Mouse (Mus musculus) MEL (cell line): ENCODE measurements around the gene Bmp7. TPM values are rescaled to one million over a fixed set of nuclear protein-coding genes. Genes with fewer than 3 reads are reported as not detected.

Experiments used
- DNase-seq: peaks from one replicate; pipeline ENCODE4 v3.0.0; 2011; ENCODE audit warnings: low read depth, low spot score
- H3K27ac ChIP-seq: 2 replicates; pipeline ENCODE4 v1.5.1; 2012; ENCODE audit warnings: low read depth, mild to moderate bottlenecking, control low read depth, low read length, moderate library complexity; ENCODE audit not compliant: control insufficient read depth
- H3K27me3 ChIP-seq, 2 experiments: fragments of 150-350 bp in 1 of 2; sonication (generic) in 1 of 2; 2 replicates each; pipeline ENCODE4 v1.6.1; 2012; ENCODE audit warnings: low read length in 2 of 2, mild to moderate bottlenecking in 2 of 2, improper control_type of control experiment in 1 of 2, moderate library complexity in 1 of 2; ENCODE audit not compliant: insufficient read depth in 2 of 2, control insufficient read depth in 1 of 2
- H3K36me3 ChIP-seq, 2 experiments: 2 replicates each; pipeline ENCODE4 v1.6.1; 2012 to 2014; ENCODE audit warnings: low read length in 2 of 2, improper control_type of control experiment in 1 of 2, inconsistent platforms in 1 of 2, mild to moderate bottlenecking in 1 of 2; ENCODE audit not compliant: insufficient read depth in 2 of 2, control insufficient read depth in 1 of 2
- H3K4me1 ChIP-seq, 2 experiments: fragments of 150-350 bp in 1 of 2; sonication (generic) in 1 of 2; 2 replicates each; pipeline ENCODE4 v1.6.1; 2012; ENCODE audit warnings: low read length in 2 of 2, improper control_type of control experiment in 1 of 2, mild to moderate bottlenecking in 1 of 2; ENCODE audit not compliant: insufficient read depth in 2 of 2, control insufficient read depth in 1 of 2
- H3K4me3 ChIP-seq, 2 experiments: fragments of 150-350 bp in 1 of 2; sonication (generic) in 1 of 2; 2 replicates each; pipeline ENCODE4 v1.5.1; 2012; ENCODE audit warnings: low read depth in 2 of 2, low read length in 2 of 2, mild to moderate bottlenecking in 2 of 2, moderate library complexity in 2 of 2, control low read depth in 1 of 2, improper control_type of control experiment in 1 of 2; ENCODE audit not compliant: control insufficient read depth in 1 of 2, insufficient read depth in 1 of 2
- H3K79me2 ChIP-seq: 2 replicates; pipeline ENCODE4 v1.6.1; 2012; ENCODE audit warnings: mild to moderate bottlenecking, low read length, moderate library complexity; ENCODE audit not compliant: control insufficient read depth, poor library complexity, insufficient read depth
- H3K9ac ChIP-seq: 2 replicates; pipeline ENCODE4 v1.6.1; 2012; ENCODE audit warnings: low read depth, mild to moderate bottlenecking, control low read depth, low read length, moderate library complexity; ENCODE audit not compliant: control insufficient read depth, poor library complexity, severe bottlenecking
- H3K9me3 ChIP-seq: fragments of 150-350 bp; sonication (generic); replicated peaks from 2 replicates; pipeline ENCODE4 v1.6.1; 2012; ENCODE audit warnings: mild to moderate bottlenecking, low read length, improper control_type of control experiment, moderate library complexity; ENCODE audit not compliant: insufficient read depth
- CHD1 ChIP-seq: IDR thresholded peaks from 2 replicates; pipeline ENCODE4 v1.6.1; 2012; ENCODE audit warnings: low read depth, mild to moderate bottlenecking, inconsistent platforms, low read length, improper control_type of control experiment
- CTCF ChIP-seq, 3 experiments: IDR thresholded peaks in 2 of 3; conservative IDR thresholded peaks in 1 of 3; 2 replicates each; pipeline ENCODE4 v1.5.1; 2011 to 2012; ENCODE audit warnings: low read length in 3 of 3, low read depth in 2 of 3, mild to moderate bottlenecking in 2 of 3, improper control_type of control experiment in 1 of 3, inconsistent platforms in 1 of 3, mixed read lengths in 1 of 3, moderate library complexity in 1 of 3; ENCODE audit not compliant: control insufficient read depth in 1 of 3, insufficient read depth in 1 of 3, poor library complexity in 1 of 3, severe bottlenecking in 1 of 3
- E2F4 ChIP-seq: IDR thresholded peaks from 2 replicates; pipeline ENCODE4 v1.6.1; 2011; ENCODE audit warnings: low read depth, low read length, improper control_type of control experiment, borderline replicate concordance
- ELF1 ChIP-seq: IDR thresholded peaks from 2 replicates; pipeline ENCODE4 v1.6.1; 2014; ENCODE audit warnings: low read depth, mild to moderate bottlenecking, inconsistent platforms, low read length, improper control_type of control experiment, moderate library complexity
- GABPA ChIP-seq: IDR thresholded peaks from 2 replicates; pipeline ENCODE4 v1.6.1; 2012; ENCODE audit warnings: low read depth, mild to moderate bottlenecking, inconsistent platforms, low read length, improper control_type of control experiment, moderate library complexity
- GATA1 ChIP-seq: IDR thresholded peaks from 2 replicates; pipeline ENCODE4 v1.6.1; 2011; ENCODE audit warnings: low read depth, low read length, improper control_type of control experiment
- KAT2A ChIP-seq: conservative IDR thresholded peaks from 2 replicates; pipeline ENCODE4 v1.6.1; 2012; ENCODE audit warnings: low read depth, low read length, improper control_type of control experiment, inconsistent platforms
- MAZ ChIP-seq: IDR thresholded peaks from 2 replicates; pipeline ENCODE4 v1.6.1; 2012; ENCODE audit warnings: low read depth, mild to moderate bottlenecking, inconsistent platforms, low read length, improper control_type of control experiment
- MYB ChIP-seq: IDR thresholded peaks from 2 replicates; pipeline ENCODE4 v1.6.1; 2011; ENCODE audit warnings: mild to moderate bottlenecking, low read depth, low read length, improper control_type of control experiment
- NRF1 ChIP-seq: IDR thresholded peaks from 2 replicates; pipeline ENCODE4 v1.6.1; 2014; ENCODE audit warnings: low read depth, mild to moderate bottlenecking, inconsistent platforms, low read length, improper control_type of control experiment, moderate library complexity; ENCODE audit not compliant: poor library complexity, insufficient read depth, severe bottlenecking
- POLR2A ChIP-seq, 2 experiments: IDR thresholded peaks; 2 replicates each; pipeline ENCODE4 v1.6.1; 2011 to 2012; ENCODE audit warnings: low read length in 2 of 2, mild to moderate bottlenecking in 2 of 2, control low read depth in 1 of 2, improper control_type of control experiment in 1 of 2, low read depth in 1 of 2, moderate library complexity in 1 of 2; ENCODE audit not compliant: control insufficient read depth in 1 of 2, insufficient read depth in 1 of 2, poor library complexity in 1 of 2
- POLR2AphosphoS5 ChIP-seq: IDR thresholded peaks from 2 replicates; pipeline ENCODE4 v1.6.1; 2012; ENCODE audit warnings: low read depth, borderline replicate concordance, mild to moderate bottlenecking, inconsistent platforms, low read length, moderate library complexity, mixed read lengths
- RAD21 ChIP-seq: IDR thresholded peaks from 2 replicates; pipeline ENCODE4 v1.6.1; 2011; ENCODE audit warnings: mild to moderate bottlenecking, low read depth, low read length, improper control_type of control experiment
- RCOR1 ChIP-seq: IDR thresholded peaks from 2 replicates; pipeline ENCODE4 v1.6.1; 2012; ENCODE audit warnings: low read depth, mild to moderate bottlenecking, inconsistent platforms, low read length, improper control_type of control experiment
- SIN3A ChIP-seq: IDR thresholded peaks from 2 replicates; pipeline ENCODE4 v1.6.1; 2012; ENCODE audit warnings: low read length, improper control_type of control experiment, inconsistent platforms
- TAL1 ChIP-seq: IDR thresholded peaks from 2 replicates; pipeline ENCODE4 v1.6.1; 2012; ENCODE audit warnings: mild to moderate bottlenecking, inconsistent platforms, low read length, moderate library complexity, mixed read lengths
- TBP ChIP-seq: IDR thresholded peaks from 2 replicates; pipeline ENCODE4 v1.8.0; 2011; ENCODE audit warnings: low read depth, low read length, improper control_type of control experiment
- USF1 ChIP-seq: IDR thresholded peaks from 2 replicates; pipeline ENCODE4 v1.6.1; 2014; ENCODE audit warnings: low read depth, mild to moderate bottlenecking, inconsistent platforms, low read length, improper control_type of control experiment, moderate library complexity
- USF2 ChIP-seq, 2 experiments: IDR thresholded peaks; 2 replicates each; pipeline ENCODE4 v1.6.1; 2011 to 2012; ENCODE audit warnings: improper control_type of control experiment in 2 of 2, low read length in 2 of 2, borderline replicate concordance in 1 of 2, inconsistent platforms in 1 of 2, low read depth in 1 of 2, mild to moderate bottlenecking in 1 of 2; ENCODE audit not compliant: insufficient read depth in 1 of 2
- ZMIZ1 ChIP-seq: IDR thresholded peaks from 2 replicates; pipeline ENCODE4 v1.6.1; 2012; ENCODE audit warnings: low read depth, mild to moderate bottlenecking, inconsistent platforms, low read length, improper control_type of control experiment, moderate library complexity
- ZNF384 ChIP-seq: IDR thresholded peaks from 2 replicates; pipeline ENCODE4 v1.6.1; 2012; ENCODE audit warnings: low read depth, mild to moderate bottlenecking, inconsistent platforms, low read length, improper control_type of control experiment
- polyA plus RNA-seq, 2 experiments: library from polyadenylated mRNA; stranded (reverse) in 1 of 2; unstranded in 1 of 2; fragments of >175 nt in 1 of 2; fragments of >200 nt in 1 of 2; gene quantifications; 2 replicates each; pipeline versions ENCODE4 v1.2.1 to v1.2.4; 2012; ENCODE audit warnings: low replicate concordance in 2 of 2, low read depth in 1 of 2; ENCODE audit not compliant: insufficient read length in 2 of 2, insufficient read depth in 1 of 2, missing spikeins in 1 of 2
- total RNA-seq: library from RNA; depleted of rRNA; stranded (reverse); fragments of 300-350 nt; gene quantifications from 2 replicates; pipeline ENCODE4 v1.2.3, GENCODE M21; 2012; rRNA removed

Gene Bmp7
- total RNA-seq, result not detected in 2 replicates
- polyA plus RNA-seq, result not detected

DNA sequence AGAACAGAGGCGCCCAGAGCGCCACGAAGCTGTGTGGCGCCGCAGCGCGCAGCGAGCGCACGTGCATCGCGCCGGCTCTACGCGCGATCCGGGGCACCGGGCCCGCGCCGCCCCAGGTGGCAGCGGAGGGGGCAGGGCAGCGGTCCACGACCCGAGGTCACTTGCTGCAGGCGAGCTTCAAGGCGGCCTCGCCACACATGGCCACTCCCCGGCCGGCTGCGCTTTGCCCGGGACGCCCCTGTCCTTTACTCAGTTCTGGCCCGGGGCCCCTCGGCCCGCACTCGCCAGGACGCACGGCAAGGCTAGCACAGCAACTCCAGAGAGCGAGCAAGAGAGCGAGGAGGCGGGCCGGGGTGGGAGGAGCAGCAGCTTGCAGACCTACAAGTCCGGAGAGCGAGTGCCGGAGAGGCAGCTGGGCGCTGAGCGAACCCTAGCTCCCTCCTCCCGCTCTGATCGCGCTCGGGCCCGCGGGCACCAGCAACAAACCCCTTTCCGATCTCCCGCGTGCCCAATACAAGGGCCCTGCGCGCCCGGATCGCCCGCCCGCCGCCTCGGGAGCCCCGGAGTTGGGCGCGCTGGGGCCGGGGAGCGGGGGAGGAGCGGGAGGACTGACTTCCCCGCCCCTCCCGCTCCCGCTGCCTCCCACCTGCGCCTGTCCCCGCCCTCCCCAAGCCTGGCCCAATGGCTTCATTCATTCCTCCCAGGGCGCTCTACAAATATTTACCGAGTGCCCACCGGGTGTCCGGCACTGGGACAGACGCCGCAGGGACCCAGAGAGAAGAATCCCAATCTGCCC lies at the start of gene Bmp7:
Bmp7 (minus strand) TSS at position 319 of the 796 bp plus-strand sequence.
- no peaks in the 10 kb centered on the region for H3K27me3 ChIP-seq
- H3K36me3 ChIP-seq, result no peaks in the 10 kb centered on the region
- DNase-seq, result no peak
- no peaks in the 10 kb centered on the region for H3K9me3 ChIP-seq
- no peak for TF ChIP-seq E2F4
- H3K79me2 ChIP-seq, result no peaks in the 10 kb centered on the region
- no peaks in the 10 kb centered on the region for H3K4me1 ChIP-seq
- H3K4me3 ChIP-seq, result no peak within 1 kb of the TSS
- H3K9ac ChIP-seq, result no peak within 1 kb of the TSS
- H3K27ac ChIP-seq, result no peak within 1 kb of the TSS

DNA sequence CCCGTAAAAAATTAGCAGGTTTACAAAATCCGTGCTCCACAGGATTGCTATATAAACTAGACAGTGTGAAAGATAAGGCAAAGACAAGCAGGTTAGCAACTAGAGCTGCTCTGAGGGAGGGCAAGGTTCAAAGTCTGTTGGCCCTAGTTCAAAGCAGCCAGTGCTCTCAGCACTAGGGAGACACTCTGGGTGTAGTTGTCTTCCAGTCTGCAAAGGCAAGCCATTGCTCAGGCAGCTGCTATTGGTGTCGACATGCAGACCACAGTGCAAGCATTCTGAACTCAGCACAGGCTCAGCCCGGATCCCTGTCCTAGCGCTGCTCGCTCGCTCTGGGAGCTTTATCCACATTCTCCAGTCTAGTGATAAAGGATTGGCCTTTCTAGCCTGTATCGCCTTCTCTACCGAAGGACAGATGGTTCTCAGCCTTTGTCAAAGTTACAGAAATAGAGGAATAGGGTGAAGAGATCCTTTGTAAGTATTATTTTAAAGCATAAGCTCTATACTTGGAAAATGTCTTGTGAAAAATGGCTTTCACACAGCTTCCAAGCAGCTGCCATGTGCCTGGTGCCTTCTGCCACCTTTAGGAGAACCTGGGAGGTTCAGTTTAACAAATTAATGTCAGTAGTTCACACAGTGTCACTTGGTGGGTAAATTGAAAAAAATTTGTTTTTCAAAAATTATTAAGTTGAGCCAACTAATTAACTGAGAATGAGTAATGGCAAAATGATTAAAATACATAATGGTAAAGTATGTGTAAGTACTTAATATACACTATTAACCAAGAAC lies 42.8 kb upstream of the Bmp7 start:
- H3K4me3 ChIP-seq, result no peak overlapping the region
- H3K27me3 ChIP-seq, result no peaks in the 10 kb centered on the region
- DNase-seq, result no peak
- H3K4me1 ChIP-seq, result no peaks in the 10 kb centered on the region; a peak in 1 of 4 replicates
- no peaks in the 10 kb centered on the region for H3K79me2 ChIP-seq
- H3K9me3 ChIP-seq, result no peaks in the 10 kb centered on the region
- H3K36me3 ChIP-seq, result no peaks in the 10 kb centered on the region
- H3K27ac ChIP-seq, result no peak overlapping the region
- no peak for TF ChIP-seq USF1
- TF ChIP-seq RCOR1, result no peak
- TF ChIP-seq USF2 (IDR thresholded peaks at IDR 0.05; ENCODE audit: borderline replicate concordance in 1 of 2, insufficient read depth in 1 of 2, low read depth in 1 of 2, low read length in 2 of 2), result no peak
- no peak for TF ChIP-seq POLR2A (IDR thresholded peaks at IDR 0.05; ENCODE audit: control insufficient read depth in 1 of 2, insufficient read depth in 1 of 2, low read depth in 1 of 2, low read length in 2 of 2, poor library complexity in 1 of 2)
- TF ChIP-seq GABPA, result no peak
- no peak for TF ChIP-seq POLR2AphosphoS5
- TF ChIP-seq RAD21, result no peak
- no peak for TF ChIP-seq NRF1
- TF ChIP-seq CTCF (IDR thresholded peaks at IDR 0.05 in 2 of 3, conservative IDR thresholded peaks at IDR 0.05 in 1 of 3; ENCODE audit: control insufficient read depth in 1 of 3, insufficient read depth in 1 of 3, low read depth in 2 of 3, low read length in 3 of 3, poor library complexity in 1 of 3, severe bottlenecking in 1 of 3), result no peak
- TF ChIP-seq KAT2A, result no peak
- no peak for TF ChIP-seq TBP
- TF ChIP-seq GATA1, result no peak
- TF ChIP-seq ELF1, result no peak
- no peak for TF ChIP-seq CHD1
- no peak for TF ChIP-seq MYB
- no peak for TF ChIP-seq MAZ
- no peak for TF ChIP-seq ZMIZ1
- TF ChIP-seq TAL1, result no peak
- no peak for TF ChIP-seq ZNF384
- no peak for TF ChIP-seq SIN3A
- TF ChIP-seq, all 39 proteins: peak for 0
- no peak overlapping the region for H3K9ac ChIP-seq
